Mouse (Mus musculus) ovary, postnatal 10 days (tissue): ENCODE results near the gene Dgkq.

Experiments used
- DNase-seq: peaks from one replicate; pipeline ENCODE4 v3.0.0; 2022; ENCODE audit warnings: low spot score

Gene Dgkq

GRCm38 (mm10) chr5:108668977-108669936, at the start of gene Dgkq:
Dgkq (minus strand) TSS chr5:108669672.
- peak; percentile 81 for DNase-seq

GRCm38 (mm10) chr5:108718051-108718450, 48.6 kb upstream of the Dgkq start:
- no peak for DNase-seq

- DNase-seq = no peak
Observed at GRCm38 (mm10) chr5:108715974-108716373, 46.5 kb upstream of the Dgkq start.

- DNase-seq = no peak
Observed at GRCm38 (mm10) chr5:108714149-108714548, 44.7 kb upstream of the Dgkq start.

- no peak for DNase-seq
Observed at GRCm38 (mm10) chr5:108713691-108714090, 44.2 kb upstream of the Dgkq start.

GRCm38 (mm10) chr5:108713096-108713495, 43.6 kb upstream of the Dgkq start:
- DNase-seq = no peak

GRCm38 (mm10) chr5:108711968-108712367, 42.5 kb upstream of the Dgkq start:
- DNase-seq = no peak

- DNase-seq = no peak
Observed at GRCm38 (mm10) chr5:108708981-108709731, 39.7 kb upstream of the Dgkq start.

- no peak for DNase-seq
Observed at GRCm38 (mm10) chr5:108708419-108708818, 38.9 kb upstream of the Dgkq start.

- DNase-seq = no peak
Observed at GRCm38 (mm10) chr5:108707758-108708157, 38.3 kb upstream of the Dgkq start.

GRCm38 (mm10) chr5:108703754-108704626, 34.5 kb upstream of the Dgkq start:
- DNase-seq = no peak

GRCm38 (mm10) chr5:108701341-108702021, 32.0 kb upstream of the Dgkq start:
- no peak for DNase-seq

- no peak for DNase-seq
Observed at GRCm38 (mm10) chr5:108700346-108700745, 30.9 kb upstream of the Dgkq start.

- no peak for DNase-seq
Observed at GRCm38 (mm10) chr5:108697341-108697753, 27.9 kb upstream of the Dgkq start.

- no peak for DNase-seq
Observed at GRCm38 (mm10) chr5:108696542-108696941, 27.1 kb upstream of the Dgkq start.

GRCm38 (mm10) chr5:108695861-108696260, 26.4 kb upstream of the Dgkq start:
- no peak for DNase-seq

- DNase-seq = no peak
Observed at GRCm38 (mm10) chr5:108694352-108695261, 25.1 kb upstream of the Dgkq start.

GRCm38 (mm10) chr5:108693872-108694288, 24.4 kb upstream of the Dgkq start:
- peak; percentile 56 for DNase-seq

- no peak for DNase-seq
Observed at GRCm38 (mm10) chr5:108692271-108692670, 22.8 kb upstream of the Dgkq start, which contains the start of gene Fgfrl1. Fgfrl1 (plus strand) TSS chr5:108692382.

- DNase-seq = no peak
Observed at GRCm38 (mm10) chr5:108691152-108691551, 21.7 kb upstream of the Dgkq start.
